Mouse (Mus musculus) myocyte (in vitro differentiated cells): ENCODE results near the gene Gch1.

Experiments
- CEBPB ChIP-seq: IDR thresholded peaks from 2 replicates; pipeline ENCODE4 v1.6.1; 2011; ENCODE audit warnings: mild to moderate bottlenecking, moderate library complexity; ENCODE audit not compliant: poor library complexity, insufficient read depth, severe bottlenecking
- E2F4 ChIP-seq: IDR thresholded peaks from one replicate; pipeline ENCODE4 v1.6.1; 2011; ENCODE audit warnings: mild to moderate bottlenecking, control low read depth, moderate library complexity; ENCODE audit not compliant: insufficient read depth
- MAX ChIP-seq: IDR thresholded peaks from one replicate; pipeline ENCODE4 v1.6.1; 2011; ENCODE audit warnings: low read depth, mild to moderate bottlenecking, control low read depth
- MYOG ChIP-seq, 3 experiments: IDR thresholded peaks; one replicate each; pipeline ENCODE4 v1.6.1; 2011; ENCODE audit warnings: control low read depth in 2 of 3, low read depth in 2 of 3, mild to moderate bottlenecking in 2 of 3; ENCODE audit not compliant: insufficient read length in 2 of 3, control insufficient read depth in 1 of 3, insufficient read depth in 1 of 3
- POLR2A ChIP-seq: IDR thresholded peaks from one replicate; pipeline ENCODE4 v1.6.1; 2011; ENCODE audit warnings: low read depth, mild to moderate bottlenecking, control low read depth, moderate library complexity; ENCODE audit not compliant: insufficient read length
- POLR2AphosphoS2 ChIP-seq: IDR thresholded peaks from one replicate; pipeline ENCODE4 v1.6.1; 2011; ENCODE audit warnings: low read depth, control low read depth; ENCODE audit not compliant: insufficient read length
- SRF ChIP-seq: IDR thresholded peaks from one replicate; pipeline ENCODE4 v1.6.1; 2011; ENCODE audit warnings: low read depth; ENCODE audit not compliant: control insufficient read depth, insufficient read length

- TF ChIP-seq POLR2AphosphoS2 (no peak), MAX (no peak), MYOG (IDR thresholded peaks at IDR 0.05; ENCODE audit: control insufficient read depth in 1 of 3, insufficient read depth in 1 of 3, insufficient read length in 2 of 3, low read depth in 2 of 3) (no peak), POLR2A (no peak), CEBPB (no peak), SRF (no peak), E2F4 (no peak)
Measured at GRCm38 (mm10) chr14:47105174-47105557, 84.0 kb downstream of the Gch1 start.
